Mouse (Mus musculus) embryonic facial prominence, embryonic 13.5 days (tissue): ENCODE data around the gene Eef2. TPM values are rescaled to one million over a fixed set of nuclear protein-coding genes. Genes with fewer than 3 reads are reported as not detected.
"Not testable (repeated sequence)": the region's sequence is repeated elsewhere in the genome, so short reads cannot be mapped to it uniquely, and the experiment has no call there.

Experiments used
- ATAC-seq: fragments of 200-750 bp; cut with Nextera tagmentation; 2 replicates; pipeline ENCODE4 v1.8.0; 2017; ENCODE audit warnings: low read depth; ENCODE audit not compliant: insufficient number of reproducible peaks, insufficient read depth, low FRiP score, low TSS enrichment
- H3K27ac ChIP-seq: fragments of 300-500 bp; sonication (generic); 2 replicates; pipeline ENCODE4 v1.5.1; 2015; ENCODE audit warnings: moderate library complexity, mild to moderate bottlenecking, inconsistent platforms
- H3K27me3 ChIP-seq: fragments of 300-500 bp; sonication (generic); 2 replicates; pipeline ENCODE4 v1.6.1; 2015; ENCODE audit warnings: mild to moderate bottlenecking, inconsistent platforms
- H3K36me3 ChIP-seq: fragments of 300-500 bp; sonication (generic); 2 replicates; pipeline ENCODE4 v1.6.1; 2015; ENCODE audit warnings: mild to moderate bottlenecking, inconsistent platforms
- H3K4me1 ChIP-seq: fragments of 300-500 bp; sonication (generic); 2 replicates; pipeline ENCODE4 v1.6.1; 2015; ENCODE audit warnings: inconsistent platforms
- H3K4me2 ChIP-seq: fragments of 300-500 bp; sonication (generic); 2 replicates; pipeline ENCODE4 v1.6.1; 2015; ENCODE audit warnings: moderate library complexity, mild to moderate bottlenecking, inconsistent platforms
- H3K4me3 ChIP-seq: fragments of 300-500 bp; sonication (generic); 2 replicates; pipeline ENCODE4 v1.5.1; 2015; ENCODE audit warnings: mild to moderate bottlenecking, inconsistent platforms
- H3K9ac ChIP-seq: fragments of 300-500 bp; sonication (generic); 2 replicates; pipeline ENCODE4 v1.6.1; 2015; ENCODE audit warnings: mild to moderate bottlenecking, inconsistent platforms
- H3K9me3 ChIP-seq: fragments of 300-500 bp; sonication (generic); 2 replicates; pipeline ENCODE4 v1.6.1; 2016; ENCODE audit warnings: inconsistent platforms
- WGBS: fragments of 180-500 bp; shearing (Covaris S2); methylation state at CpG from one replicate; pipeline ENCODE4 v1.1.7; 2015; ENCODE audit warnings: mixed read lengths; 5-methylcytosine and 5-hydroxymethylcytosine counted together
- polyA plus RNA-seq: library from polyadenylated mRNA; unstranded; fragments of >200 nt; fragmentation: Nextera tagmentation; extraction: Ambion mirVana; gene quantifications from 2 replicates; pipeline ENCODE4 v1.2.1, GENCODE M21; 2015

Gene Eef2
- polyA plus RNA-seq, 1 experiment from 2014 or later, result 633 TPM

DNA sequence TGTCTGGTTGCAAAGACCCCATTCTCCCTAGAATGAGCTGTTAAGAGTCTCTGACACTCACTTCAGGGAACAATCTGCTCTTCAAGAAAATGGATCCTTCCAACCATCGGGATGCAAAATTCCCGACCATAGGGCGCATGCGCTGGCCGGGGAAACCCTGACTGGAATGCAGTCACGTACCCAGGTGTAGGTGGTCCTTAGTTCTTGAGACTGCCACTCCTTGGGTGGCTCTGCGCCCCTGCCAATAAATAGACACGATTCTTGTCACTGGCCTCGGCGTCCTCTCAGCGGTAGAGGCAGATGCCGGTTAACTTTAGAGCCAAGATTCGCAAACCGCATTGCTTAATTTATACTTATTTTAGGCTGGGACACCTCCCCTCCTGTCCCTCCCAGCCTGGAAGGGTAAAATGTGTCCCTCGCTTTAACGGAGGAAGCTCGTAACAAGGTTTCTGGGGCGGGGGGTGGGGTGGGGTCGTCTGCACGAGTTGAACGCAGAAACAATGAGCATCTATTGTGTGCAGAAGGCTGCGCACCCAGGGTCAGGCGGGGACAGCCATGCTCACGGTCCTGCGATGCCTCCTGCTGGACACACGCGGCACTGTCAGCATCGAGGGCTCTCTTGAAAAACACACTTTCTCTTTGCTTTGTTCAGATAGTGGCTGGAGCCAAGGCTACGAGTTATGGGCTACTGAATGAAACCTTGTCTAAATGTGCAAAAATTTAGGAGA lies 1.6 kb upstream of the Eef2 start:
- H3K27ac ChIP-seq, result peak overlapping the region; percentile 92
- H3K9me3 ChIP-seq, result no peaks in the 10 kb centered on the region
- no peaks in the 10 kb centered on the region for H3K27me3 ChIP-seq
- H3K4me3 ChIP-seq, result peak overlapping the region; percentile 45
- H3K9ac ChIP-seq, result peak overlapping the region; percentile 72
- peak overlapping the region; percentile 96 for H3K4me2 ChIP-seq
- ATAC-seq, result peak; percentile 39; the same call in 1 of the 2 replicates
- peaks cover 26% of the 10 kb centered on the region for H3K36me3 ChIP-seq
- under 1% methylated on average over 29 of the region's 29 CpGs for WGBS
- H3K4me1 ChIP-seq, result peaks cover 55% of the 10 kb centered on the region

DNA sequence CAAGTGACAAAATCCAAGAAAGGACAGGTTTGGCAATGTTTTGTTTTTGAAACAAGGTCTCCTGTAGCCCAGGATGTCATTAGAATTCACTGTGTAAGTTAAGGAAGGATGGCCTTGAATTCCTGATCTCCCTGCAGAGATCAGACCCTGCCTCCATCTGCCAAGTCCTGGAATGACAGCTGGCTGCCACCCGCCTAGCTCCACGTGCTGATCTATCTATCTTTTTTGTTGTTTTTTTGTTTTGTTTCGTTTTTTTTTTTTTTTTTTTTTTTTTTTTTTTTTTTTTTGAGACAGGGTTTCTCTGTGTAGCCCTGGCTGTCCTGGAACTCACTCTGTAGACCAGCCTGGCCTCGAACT lies 1.1 kb upstream of the Eef2 start:
- Histone ChIP-seq H3K4me3 (peak overlapping the region; percentile 45), H3K4me2 (peak overlapping the region; percentile 96), H3K27ac (peak overlapping the region; percentile 92), H3K36me3 (peaks cover 31% of the 10 kb centered on the region), H3K4me1 (peaks cover 60% of the 10 kb centered on the region)
- not testable (repeated sequence) for H3K9me3 ChIP-seq, H3K9ac ChIP-seq, ATAC-seq, H3K27me3 ChIP-seq
- 11% methylated on average over 4 of the region's 4 CpGs for whole genome bisulfite sequencing

DNA sequence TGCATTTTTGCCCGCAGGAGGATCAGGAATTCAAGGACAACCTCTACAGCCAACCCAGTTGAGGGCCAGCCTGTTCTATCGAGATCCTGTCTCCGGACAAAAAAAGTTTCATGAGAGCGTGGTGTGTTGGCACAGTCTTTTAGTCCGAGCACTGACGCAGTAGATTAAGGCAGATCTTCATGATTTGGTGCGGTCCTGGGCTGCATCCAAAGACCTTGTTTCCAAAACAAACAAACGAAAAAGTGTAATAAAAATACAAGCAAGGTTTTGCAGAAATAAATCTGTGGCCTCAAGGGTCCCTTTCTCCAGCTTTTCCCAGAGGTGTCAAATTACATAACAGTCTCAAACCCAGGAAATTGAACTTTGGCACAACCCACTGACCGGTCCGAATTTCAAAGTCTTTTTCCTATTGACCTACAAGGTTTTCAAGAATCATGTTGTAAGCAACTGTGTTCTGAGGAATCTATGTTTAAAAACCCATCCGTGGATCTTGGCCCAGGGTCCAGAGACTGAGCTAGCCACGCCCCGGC lies 430 bp upstream of the Eef2 start:
- peaks cover 65% of the 10 kb centered on the region for H3K4me1 ChIP-seq
- ATAC-seq, result no peak
- no peaks in the 10 kb centered on the region for H3K27me3 ChIP-seq
- whole genome bisulfite sequencing, result 2% methylated on average over 13 of the region's 13 CpGs
- peak overlapping the region; percentile 92 for H3K27ac ChIP-seq
- peak overlapping the region; percentile 96 for H3K4me3 ChIP-seq
- H3K4me2 ChIP-seq, result peak overlapping the region; percentile 96
- H3K36me3 ChIP-seq, result peaks cover 38% of the 10 kb centered on the region
- peak overlapping the region; percentile 33; the same call in 1 of the 2 replicates for H3K9ac ChIP-seq
- H3K9me3 ChIP-seq, result no peaks in the 10 kb centered on the region

DNA sequence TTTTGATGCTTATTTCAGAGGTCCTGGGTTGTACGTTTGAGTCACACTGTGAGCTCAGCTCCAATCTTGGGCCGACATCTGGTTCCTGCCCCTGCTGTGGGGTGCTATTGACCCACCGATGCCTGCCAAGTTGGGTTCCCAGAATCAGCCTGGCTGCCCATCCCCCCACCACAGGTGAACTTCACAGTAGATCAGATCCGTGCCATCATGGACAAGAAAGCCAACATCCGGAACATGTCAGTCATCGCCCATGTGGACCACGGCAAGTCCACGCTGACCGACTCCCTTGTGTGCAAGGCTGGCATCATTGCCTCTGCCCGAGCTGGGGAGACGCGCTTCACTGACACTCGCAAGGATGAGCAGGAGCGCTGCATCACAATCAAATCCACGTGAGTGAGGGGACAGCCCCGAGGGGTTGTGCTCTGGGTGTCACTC lies 1.1 kb downstream of the Eef2 start:
- Histone ChIP-seq H3K27me3 (no peaks in the 10 kb centered on the region), H3K27ac (peak overlapping the region; percentile 92), H3K9me3 (no peaks in the 10 kb centered on the region), H3K4me1 (peaks cover 68% of the 10 kb centered on the region), H3K4me2 (peak overlapping the region; percentile 96), H3K36me3 (peaks cover 53% of the 10 kb centered on the region), H3K9ac (peak overlapping the region; percentile 99), H3K4me3 (peak overlapping the region; percentile 96)
- WGBS, result 16% methylated on average over 16 of the region's 16 CpGs
- no peak for ATAC-seq

DNA sequence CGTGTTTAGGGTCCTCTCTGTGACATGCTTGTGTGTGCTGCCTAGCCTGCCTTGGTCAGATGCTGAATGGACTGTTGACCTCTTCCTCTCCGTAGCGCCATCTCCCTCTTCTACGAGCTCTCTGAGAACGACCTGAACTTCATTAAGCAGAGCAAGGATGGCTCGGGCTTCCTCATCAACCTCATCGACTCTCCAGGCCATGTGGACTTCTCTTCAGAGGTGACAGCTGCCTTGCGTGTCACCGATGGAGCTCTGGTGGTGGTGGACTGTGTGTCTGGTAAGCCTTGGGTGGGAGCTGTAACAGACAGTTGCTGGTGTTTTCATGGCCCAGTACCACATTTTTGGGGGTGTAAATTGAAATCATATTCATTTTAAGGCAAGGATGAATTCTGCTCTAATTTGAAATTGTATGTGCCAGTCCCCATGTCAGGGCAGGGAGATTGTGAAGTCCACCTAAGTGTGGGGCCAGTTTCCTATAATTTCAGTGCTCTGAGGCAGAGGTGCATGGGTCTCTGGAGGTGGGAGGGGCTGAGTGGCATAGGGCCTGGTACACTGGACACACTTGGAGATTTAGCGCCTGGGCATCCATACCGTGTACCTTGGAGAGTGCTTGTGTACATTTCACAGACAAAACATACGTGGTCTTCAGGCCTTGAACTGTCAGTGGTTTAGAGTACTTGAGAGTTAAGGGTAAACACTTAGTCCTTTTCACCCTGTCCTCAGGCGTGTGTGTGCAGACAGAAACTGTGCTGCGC lies 1.7 kb downstream of the Eef2 start:
- H3K9me3 ChIP-seq, result no peaks in the 10 kb centered on the region
- H3K4me2 ChIP-seq, result peak overlapping the region; percentile 96
- H3K36me3 ChIP-seq, result peaks cover 53% of the 10 kb centered on the region
- ATAC-seq, result no peak
- peaks cover 64% of the 10 kb centered on the region for H3K4me1 ChIP-seq
- peak overlapping the region; percentile 44 for H3K27ac ChIP-seq
- no peaks in the 10 kb centered on the region for H3K27me3 ChIP-seq
- 71% methylated on average over 14 of the region's 14 CpGs for WGBS
- H3K9ac ChIP-seq, result peak overlapping the region; percentile 99
- peak overlapping the region; percentile 96 for H3K4me3 ChIP-seq

DNA sequence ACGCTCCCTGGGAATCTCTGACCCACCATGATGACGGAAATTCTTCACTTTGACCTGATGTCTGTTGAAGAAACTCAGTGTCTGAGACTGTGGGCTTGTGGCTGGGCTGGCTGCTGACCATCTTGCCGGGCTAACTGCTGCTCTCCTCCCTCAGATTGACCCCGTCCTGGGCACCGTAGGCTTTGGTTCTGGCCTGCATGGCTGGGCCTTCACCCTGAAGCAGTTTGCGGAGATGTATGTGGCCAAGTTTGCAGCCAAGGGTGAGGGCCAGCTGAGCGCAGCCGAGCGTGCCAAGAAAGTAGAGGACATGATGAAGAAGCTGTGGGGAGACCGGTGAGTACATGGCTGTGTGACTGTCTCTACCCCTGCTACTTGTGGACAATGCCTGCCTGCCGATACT lies 2.5 kb downstream of the Eef2 start:
- ATAC-seq, result no peak
- 0 out of 2 replicates have a peak overlapping the region, but pooled peaks have one; percentile 96 for H3K4me3 ChIP-seq
- no peak overlapping the region for H3K4me2 ChIP-seq
- peaks cover 58% of the 10 kb centered on the region for H3K36me3 ChIP-seq
- H3K27ac ChIP-seq, result no peak overlapping the region
- WGBS, result 91% methylated on average over 11 of the region's 11 CpGs
- H3K27me3 ChIP-seq, result no peaks in the 10 kb centered on the region
- no peaks in the 10 kb centered on the region for H3K9me3 ChIP-seq
- peak overlapping the region; percentile 99 for H3K9ac ChIP-seq
- H3K4me1 ChIP-seq, result peaks cover 62% of the 10 kb centered on the region

DNA sequence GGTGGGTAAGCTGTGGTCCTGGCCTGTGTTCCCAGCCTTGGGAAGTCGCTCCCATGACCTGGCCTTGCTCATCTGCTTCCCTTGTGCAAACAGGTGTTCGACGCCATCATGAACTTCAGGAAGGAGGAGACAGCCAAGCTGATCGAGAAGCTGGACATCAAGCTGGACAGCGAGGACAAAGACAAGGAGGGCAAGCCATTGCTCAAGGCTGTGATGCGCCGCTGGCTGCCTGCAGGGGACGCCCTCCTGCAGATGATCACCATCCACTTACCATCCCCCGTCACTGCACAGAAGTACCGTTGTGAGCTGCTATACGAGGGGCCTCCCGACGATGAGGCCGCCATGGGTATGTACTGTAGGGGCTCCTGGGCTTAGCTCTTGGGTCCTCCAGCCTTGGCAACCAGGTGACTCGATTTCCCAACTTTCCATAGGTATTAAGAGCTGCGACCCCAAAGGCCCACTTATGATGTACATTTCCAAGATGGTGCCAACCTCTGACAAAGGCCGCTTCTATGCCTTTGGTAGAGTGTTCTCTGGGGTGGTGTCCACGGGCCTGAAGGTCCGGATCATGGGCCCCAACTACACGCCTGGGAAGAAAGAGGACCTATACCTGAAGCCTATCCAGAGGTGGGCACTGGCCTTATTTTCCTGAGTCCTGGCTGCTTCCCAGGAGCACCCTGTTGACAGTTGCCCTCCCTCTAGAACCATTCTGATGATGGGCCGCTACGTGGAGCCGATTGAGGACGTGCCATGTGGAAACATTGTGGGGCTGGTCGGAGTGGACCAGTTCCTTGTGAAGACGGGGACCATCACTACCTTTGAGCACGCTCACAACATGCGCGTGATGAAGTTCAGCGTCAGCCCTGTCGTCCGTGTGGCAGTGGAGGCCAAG lies 3.3 kb downstream of the Eef2 start:
- Histone ChIP-seq H3K9me3 (no peaks in the 10 kb centered on the region), H3K9ac (peak overlapping the region; percentile 99), H3K27me3 (no peaks in the 10 kb centered on the region), H3K36me3 (peaks cover 65% of the 10 kb centered on the region), H3K4me2 (no peak overlapping the region), H3K4me3 (no peak overlapping the region), H3K27ac (no peak overlapping the region), H3K4me1 (peaks cover 62% of the 10 kb centered on the region)
- WGBS, result 89% methylated on average over 32 of the region's 32 CpGs
- ATAC-seq, result no peak

DNA sequence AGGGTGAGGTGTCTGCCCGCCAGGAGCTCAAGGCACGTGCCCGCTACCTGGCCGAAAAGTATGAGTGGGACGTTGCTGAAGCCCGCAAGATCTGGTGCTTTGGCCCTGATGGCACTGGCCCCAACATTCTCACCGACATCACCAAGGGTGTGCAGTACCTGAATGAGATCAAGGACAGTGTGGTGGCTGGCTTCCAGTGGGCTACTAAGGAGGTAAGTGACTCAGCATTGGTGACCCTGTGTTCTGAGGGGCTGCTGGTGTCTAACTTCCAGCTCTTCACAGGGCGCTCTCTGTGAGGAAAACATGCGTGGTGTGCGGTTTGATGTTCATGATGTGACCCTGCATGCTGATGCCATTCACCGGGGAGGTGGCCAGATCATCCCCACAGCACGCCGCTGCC lies 4.5 kb downstream of the Eef2 start:
- H3K4me3 ChIP-seq, result no peak overlapping the region
- 96% methylated on average over 13 of the region's 13 CpGs for WGBS
- H3K4me2 ChIP-seq, result no peak overlapping the region
- ATAC-seq, result no peak
- H3K4me1 ChIP-seq, result peaks cover 58% of the 10 kb centered on the region
- H3K27ac ChIP-seq, result no peak overlapping the region
- H3K36me3 ChIP-seq, result peaks cover 76% of the 10 kb centered on the region
- no peaks in the 10 kb centered on the region for H3K9me3 ChIP-seq
- no peaks in the 10 kb centered on the region for H3K27me3 ChIP-seq
- H3K9ac ChIP-seq, result no peak overlapping the region

DNA sequence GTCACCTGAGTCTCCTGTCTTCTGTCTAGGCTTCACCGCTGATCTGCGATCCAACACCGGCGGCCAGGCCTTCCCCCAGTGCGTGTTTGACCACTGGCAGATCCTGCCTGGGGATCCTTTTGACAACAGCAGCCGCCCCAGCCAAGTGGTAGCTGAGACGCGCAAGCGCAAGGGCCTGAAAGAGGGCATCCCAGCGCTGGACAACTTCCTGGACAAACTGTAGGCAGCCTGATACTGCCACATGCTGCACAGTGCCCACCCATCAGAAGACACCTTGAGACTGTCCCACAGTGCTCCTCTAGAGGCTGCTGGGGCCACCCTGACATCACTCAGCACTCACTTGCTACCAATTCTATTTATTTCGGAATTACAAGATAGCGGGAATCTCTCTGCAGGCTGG lies 5.4 kb downstream of the Eef2 start:
- not testable (repeated sequence) for ATAC-seq, H3K9me3 ChIP-seq, H3K4me2 ChIP-seq, H3K27me3 ChIP-seq, H3K9ac ChIP-seq, H3K4me3 ChIP-seq
- Histone ChIP-seq H3K36me3 (peaks cover 83% of the 10 kb centered on the region), H3K4me1 (peaks cover 58% of the 10 kb centered on the region), H3K27ac (peak overlapping the region; percentile 74; the same call in 1 of the 2 replicates)
- WGBS, result 81% methylated on average over 12 of the region's 12 CpGs

DNA sequence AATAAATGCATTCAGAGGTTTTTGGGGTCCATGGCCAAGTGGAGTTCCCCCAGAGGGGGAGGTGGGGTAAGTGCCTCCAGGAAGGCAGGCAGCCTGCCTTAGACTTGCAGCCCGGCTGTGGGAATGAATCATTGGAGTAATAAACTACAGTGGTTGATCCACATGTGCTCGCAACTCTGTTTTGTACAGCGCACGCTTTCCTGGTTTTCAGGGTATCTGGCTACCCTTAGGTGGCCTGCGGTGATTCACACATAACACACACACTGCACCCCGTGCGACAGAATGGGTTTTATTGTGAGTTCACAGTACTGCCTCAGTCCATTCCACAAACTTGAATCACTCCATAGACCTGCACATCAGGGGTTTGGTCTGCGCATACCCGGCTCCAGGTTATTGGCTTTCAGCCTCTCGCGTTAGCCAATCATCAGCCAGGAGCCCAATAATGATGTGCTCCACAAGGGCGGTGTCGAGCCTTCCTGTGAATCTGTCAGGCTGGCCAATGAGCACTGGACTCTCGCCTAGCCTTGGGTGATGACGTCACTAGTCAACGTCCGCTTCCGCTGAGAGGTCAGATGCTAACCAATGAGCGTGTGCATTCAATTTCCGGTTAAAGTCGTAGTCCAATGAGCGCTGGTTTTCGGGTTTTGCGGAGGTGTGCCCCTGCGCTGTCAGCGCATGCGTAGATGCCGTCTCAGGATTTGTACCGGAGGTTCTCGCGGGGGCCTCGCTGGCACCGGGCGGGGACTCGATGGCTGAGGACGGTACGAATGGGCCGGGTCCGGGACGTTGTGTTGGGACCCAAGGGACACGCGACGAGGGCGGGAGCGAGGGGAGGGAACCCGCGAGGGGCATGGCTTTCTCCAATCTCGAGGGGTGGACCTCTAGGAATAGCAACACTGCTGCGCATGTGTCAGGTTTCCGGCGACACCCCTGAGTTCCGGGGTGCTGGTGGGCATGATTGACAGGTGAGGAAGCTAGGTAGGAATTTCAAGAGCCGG lies 6.2 kb downstream of the Eef2 start, which contains the start of gene Dapk3:
Gene Dapk3, plus strand, starts transcription at position 670 of the 998 bp plus-strand sequence.
- WGBS, result 4% methylated on average over 53 of the region's 53 CpGs
- H3K9ac ChIP-seq, result peak within 1 kb of the TSS; percentile 80
- H3K9me3 ChIP-seq, result no peaks in the 10 kb centered on the region
- ATAC-seq, result peak; percentile 92
- peak within 1 kb of the TSS; percentile 69 for H3K4me3 ChIP-seq
- H3K36me3 ChIP-seq, result peaks cover 86% of the 10 kb centered on the region
- H3K27ac ChIP-seq, result peak within 1 kb of the TSS; percentile 74
- peak within 1 kb of the TSS; percentile 68 for H3K4me2 ChIP-seq
- peaks cover 53% of the 10 kb centered on the region for H3K4me1 ChIP-seq
- no peaks in the 10 kb centered on the region for H3K27me3 ChIP-seq
